Mouse (Mus musculus): Measurements from ENCODE around the gene Mrpl34.

Gene Mrpl34

DNA sequence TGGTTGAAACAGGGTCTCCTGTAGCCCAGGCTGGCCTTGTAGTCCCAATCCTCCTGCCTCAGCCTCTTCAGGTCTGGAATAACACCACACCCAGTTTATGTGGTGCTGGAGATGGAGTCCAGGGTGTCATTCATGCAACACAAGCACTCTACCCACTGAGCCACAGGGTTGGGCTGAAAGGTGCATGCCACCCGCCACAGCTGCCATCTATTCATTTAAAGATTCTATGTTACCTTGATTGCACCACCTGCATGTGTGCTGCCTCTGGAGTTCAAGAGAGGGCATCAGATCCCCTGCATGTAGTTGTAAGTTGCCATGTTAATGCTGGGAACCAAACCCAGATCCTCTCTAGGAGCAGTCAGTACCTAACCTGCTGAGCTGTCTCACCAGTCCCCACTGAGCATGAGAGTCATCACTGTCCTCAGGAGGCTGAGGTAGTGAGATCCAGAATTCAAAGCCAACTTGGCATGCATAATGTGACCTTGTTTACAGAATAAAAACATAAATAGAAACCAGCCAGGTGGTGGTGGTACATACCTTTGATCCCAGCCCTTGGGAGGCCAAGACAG lies 32.4 kb downstream of the Mrpl34 start:
- no peak for DNase-seq

DNA sequence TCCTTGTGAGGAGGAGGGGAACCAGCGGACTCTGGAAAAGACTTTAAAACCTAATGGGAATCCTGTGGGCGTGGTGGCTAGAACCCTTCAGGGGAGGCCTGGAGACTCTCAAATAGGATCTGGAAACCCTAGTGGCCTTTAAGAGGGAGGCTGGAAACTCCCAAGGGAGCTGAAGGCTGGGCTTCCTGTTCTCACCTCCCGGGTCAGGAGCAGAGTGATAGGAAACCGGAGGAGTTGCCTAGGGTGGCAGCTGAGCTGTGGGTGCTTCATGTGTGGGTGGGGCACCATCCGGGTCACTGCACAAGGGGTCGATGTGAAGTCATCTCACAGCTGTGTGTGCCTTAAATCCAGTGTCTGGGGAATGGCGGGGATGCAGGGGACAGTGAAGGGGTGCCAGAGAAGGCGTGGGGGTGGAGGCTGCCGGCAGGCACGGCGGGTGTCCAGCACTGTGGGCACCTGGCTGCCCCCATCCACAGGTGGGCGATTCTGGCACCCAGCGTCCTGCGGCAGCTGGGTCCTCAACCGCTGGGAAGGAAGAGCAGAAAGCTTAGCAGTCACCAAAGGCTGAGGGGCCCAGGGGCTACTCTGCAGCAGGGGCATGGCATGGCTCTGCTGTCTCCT lies 33.2 kb downstream of the Mrpl34 start:
- DNase-seq, result peak; percentile 44

DNA sequence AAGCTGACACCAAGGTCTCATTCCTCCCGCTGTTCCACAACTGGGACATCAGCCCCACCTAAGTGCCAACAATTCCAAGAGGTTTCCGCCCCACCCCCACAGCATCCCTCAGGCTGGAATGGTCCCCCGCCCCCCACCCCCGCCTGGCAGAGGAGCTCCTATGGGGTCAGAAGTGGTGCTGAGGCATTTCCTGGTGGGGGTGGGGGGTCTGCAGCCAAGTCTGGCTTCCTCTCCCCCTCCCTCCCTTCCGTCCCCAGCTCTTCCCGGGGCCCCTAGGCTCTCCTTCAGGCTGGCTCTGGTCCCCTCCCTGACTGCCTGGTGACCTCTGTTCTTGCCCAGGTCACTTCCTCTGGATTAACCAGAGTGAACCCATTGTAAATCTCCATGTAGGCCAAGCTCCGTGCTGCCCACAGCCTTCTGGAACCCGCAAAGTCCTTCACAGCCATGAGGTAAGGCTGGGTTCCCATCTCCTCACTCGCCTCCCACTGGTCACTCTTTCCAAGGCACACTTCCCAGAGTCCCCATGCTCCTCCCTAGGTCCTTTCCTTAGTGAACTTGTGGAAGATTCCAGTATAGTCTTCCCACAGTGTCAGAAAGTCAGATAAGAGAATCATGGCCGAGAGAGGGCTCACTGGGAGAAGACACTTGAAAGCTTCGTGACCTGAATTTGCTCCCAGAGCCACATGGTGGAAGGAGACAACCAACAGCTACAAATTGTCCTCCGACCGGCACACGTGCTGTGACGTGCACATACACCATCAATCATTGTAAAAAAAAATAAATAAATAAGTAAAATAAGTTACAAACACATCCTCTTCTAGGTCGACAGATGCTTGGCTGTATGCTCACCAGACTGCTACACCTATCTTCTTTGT lies 34.3 kb downstream of the Mrpl34 start:
- peak; percentile 67 for DNase-seq

DNA sequence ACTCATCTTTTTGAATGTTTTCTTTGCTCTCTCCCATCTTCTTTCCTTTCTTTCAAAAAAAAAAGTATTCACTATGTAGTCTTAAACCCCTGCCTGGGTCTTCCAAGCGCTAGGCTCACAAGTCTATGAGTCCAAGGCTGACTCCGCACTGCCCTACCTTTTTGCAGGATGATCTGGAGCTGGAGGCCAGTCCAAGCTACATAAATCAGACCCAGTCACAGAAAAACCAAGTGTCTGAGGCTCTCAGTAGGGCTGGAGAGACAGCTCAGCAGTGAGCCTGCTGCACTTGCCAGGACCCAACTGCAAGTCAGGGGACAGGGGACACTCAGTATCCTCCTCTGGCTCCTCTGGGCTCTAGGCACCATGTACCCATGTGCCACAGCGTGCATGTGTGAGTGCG lies 39.6 kb downstream of the Mrpl34 start:
- no peak for DNase-seq

DNA sequence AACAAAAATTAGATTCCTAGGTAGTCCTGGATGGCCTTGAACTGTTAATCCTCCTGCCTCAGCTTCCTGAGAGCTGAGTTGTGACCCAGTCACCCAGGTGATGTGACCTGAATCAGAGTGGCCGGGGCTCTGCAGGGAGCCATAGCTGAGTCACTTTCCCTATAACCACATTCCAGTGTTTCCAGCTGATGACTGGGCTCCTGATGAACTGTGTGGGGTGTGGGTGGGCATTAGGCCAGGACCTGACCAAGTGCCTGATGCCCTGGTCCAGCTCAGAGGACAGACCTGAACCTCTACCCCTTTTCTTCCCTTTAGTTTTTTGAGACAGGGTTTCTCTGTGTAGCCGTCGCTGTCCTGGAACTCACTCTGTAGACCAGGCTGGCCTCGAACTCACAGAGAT lies 40.6 kb downstream of the Mrpl34 start:
- DNase-seq, result no peak

DNA sequence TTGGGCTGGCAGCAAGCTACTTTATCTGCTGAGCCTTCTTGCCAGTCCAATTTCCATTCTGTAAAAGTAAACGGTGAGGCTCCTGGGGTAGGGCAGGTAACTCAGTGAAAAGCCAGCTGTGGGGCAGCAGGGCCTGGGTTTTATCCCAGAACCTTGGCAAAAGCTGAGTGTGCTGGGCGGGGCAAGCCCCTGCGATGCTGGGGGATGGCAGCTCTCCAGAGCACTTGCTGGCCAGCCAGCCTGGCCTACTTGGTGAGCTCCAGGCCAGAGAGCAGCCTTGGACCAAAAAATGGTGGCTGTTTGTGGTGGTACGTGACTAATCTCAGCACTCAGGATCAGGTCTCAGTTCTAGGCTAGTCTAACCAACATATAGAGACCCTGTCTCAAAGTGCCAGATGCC lies 41.2 kb downstream of the Mrpl34 start:
- no peak for DNase-seq

DNA sequence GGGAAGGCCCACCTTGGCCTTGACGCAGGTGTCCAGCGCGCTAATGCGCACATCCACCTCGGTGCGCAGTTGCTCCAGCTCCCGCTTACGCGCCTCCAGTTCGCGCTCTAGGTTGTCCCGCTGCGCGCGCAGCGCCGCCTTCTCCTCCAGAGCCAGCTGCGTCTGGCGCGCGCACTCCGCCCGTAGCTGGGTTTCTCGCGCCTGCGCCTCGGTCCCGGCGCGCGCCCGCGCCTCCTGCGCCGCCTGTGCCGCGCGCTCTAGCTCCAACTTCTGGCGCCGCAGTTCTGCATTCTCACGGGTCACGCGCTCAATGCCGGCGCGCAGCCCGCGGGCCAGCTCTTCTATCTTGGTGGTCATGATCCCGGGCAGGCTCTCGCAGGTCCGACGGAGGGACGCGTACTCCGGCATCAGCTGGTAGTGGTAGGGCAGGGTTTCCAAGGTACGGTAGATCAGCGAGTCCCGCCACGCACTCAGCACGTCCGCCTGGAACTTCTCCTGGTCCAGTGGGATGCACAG lies 42.9 kb downstream of the Mrpl34 start:
- peak; percentile 97 for DNase-seq

DNA sequence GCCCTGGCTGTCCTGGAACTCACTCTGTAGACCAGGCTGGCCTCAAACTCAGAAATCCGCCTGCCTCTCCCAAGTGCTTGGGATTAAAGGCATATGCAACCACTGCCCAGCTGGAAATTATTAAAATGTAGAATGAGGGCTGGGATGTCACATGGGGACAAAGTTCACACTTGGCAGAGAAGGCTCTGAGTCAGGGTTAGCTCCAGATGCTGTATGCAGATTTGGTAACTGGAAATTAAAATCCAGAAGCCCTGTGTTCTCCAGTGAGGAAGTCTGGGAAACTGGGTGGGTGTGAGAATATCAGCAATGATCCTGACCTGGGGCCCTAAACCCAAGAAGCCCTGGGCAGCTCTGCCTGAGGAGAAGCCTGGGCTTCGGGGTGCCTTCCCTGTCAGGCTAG lies 44.6 kb downstream of the Mrpl34 start:
- DNase-seq, result no peak

DNA sequence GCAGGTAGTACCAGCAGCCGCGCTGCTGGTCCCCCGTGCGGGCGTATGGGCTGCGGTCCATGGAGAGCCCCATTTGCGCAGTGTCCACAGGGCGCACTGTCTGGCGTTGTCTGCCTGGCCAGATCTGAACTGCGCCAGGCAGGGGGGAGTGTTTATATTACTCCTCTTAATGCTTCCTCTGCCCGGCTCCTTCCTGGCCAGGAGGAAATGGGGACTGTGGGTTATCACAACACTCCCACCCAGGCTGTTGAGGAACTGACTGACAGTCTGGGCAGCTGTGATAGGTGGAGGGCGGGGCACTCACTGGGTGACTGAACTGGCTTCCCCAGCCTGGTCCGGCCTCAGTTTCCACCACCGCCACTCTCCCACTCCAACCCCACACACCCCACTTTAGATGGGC lies 46.9 kb downstream of the Mrpl34 start, which contains the start of gene Plvap:
Plvap (minus strand) TSS at position 109 of the 400 bp plus-strand sequence.
- DNase-seq, result peak; percentile 34

DNA sequence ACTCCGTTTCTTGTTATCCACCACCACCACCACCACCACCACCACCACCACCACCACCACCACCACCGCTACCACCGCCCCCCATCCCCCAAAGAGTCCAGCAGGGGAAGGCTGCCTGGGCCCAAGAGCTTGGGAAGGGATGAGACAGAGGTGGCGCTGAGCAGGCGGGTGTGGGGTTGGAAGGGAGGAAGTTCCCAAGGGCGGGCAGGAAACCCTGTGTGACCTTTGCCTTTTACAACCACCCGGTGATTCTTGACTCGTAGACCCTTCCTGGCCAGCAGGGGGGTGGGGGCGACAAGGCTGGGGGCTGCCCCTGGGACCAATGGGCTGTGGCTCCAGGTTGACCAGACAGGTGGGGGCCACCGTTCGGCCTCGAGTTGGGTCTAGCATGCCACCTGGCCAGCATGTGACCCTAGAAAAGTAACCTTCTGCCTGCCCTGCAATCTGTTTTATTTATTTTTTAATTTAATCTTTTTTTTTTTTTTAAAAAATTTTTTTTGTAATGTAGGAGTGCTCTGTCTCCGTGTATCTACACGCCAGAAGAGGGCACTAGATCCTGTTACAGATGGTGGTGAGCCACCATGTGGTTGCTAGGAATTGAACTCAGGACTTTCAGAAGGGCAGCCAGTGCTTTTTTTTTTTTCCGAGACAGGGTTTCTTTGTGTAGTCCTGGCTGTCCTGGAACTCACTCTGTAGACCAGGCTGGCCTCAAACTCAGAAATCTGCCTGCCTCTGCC lies 48.4 kb downstream of the Mrpl34 start:
- DNase-seq, result no peak

DNA sequence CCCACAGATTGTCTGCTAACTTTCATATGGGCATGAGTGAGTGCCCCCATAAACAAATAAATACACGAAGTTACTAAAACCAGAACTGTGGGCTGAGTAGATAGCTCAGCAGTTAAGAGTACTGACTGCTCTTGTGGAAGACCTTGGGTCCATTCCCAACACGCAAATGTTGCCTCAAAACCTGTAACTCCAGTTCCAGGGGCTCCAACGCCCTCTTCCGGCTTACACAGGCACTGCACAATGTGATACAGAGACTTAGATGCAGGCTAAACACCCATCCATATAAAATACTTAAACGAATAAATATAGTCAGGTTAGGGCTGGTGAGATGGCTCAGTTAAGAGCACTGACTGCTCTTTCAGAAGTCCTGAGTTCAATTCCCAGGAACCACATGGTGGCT lies 50.3 kb downstream of the Mrpl34 start:
- no peak for DNase-seq

All from embryo, embryonic 11 days (tissue).